Mouse (Mus musculus) splenic B cell, adult 2 months (primary cell): ENCODE measurements around the gene Mapk8ip2.

Experiments used
- DNase-seq: peaks from one replicate; pipeline ENCODE4 v3.0.0-alpha.2; 2011; ENCODE audit warnings: low read depth, low spot score
- H3K27me3 ChIP-seq: 2 replicates; pipeline ENCODE4 v1.6.1; 2012; ENCODE audit warnings: mild to moderate bottlenecking, low read length, moderate library complexity, mixed read lengths; ENCODE audit not compliant: control insufficient read depth, poor library complexity, insufficient read depth, severe bottlenecking
- H3K36me3 ChIP-seq: 2 replicates; pipeline ENCODE4 v1.6.1; 2012; ENCODE audit warnings: mild to moderate bottlenecking, low read length, moderate library complexity, mixed read lengths; ENCODE audit not compliant: control insufficient read depth, poor library complexity, insufficient read depth, severe bottlenecking

Gene Mapk8ip2

GRCm38 (mm10) chr15:89431271-89431670 lies 22.4 kb upstream of the Mapk8ip2 start:
- H3K27me3 ChIP-seq = no peaks in the 10 kb centered on the region
- H3K36me3 ChIP-seq = peaks cover 2% of the 10 kb centered on the region
- no peak for DNase-seq

- Histone ChIP-seq H3K27me3 (no peaks in the 10 kb centered on the region), H3K36me3 (peaks cover 1% of the 10 kb centered on the region)
- DNase-seq = no peak
These were observed 21.9 kb upstream of the Mapk8ip2 start for GRCm38 (mm10) chr15:89431806-89432205.

GRCm38 (mm10) chr15:89432946-89433345 lies 20.8 kb upstream of the Mapk8ip2 start:
- H3K36me3 ChIP-seq = no peaks in the 10 kb centered on the region; the same call in none of the 2 replicates
- no peaks in the 10 kb centered on the region for H3K27me3 ChIP-seq
- DNase-seq = no peak

GRCm38 (mm10) chr15:89434136-89434535 lies 19.6 kb upstream of the Mapk8ip2 start:
- DNase-seq = no peak
- H3K36me3 ChIP-seq = no peaks in the 10 kb centered on the region
- no peaks in the 10 kb centered on the region for H3K27me3 ChIP-seq

- no peak for DNase-seq
- Histone ChIP-seq H3K36me3 (no peaks in the 10 kb centered on the region), H3K27me3 (no peaks in the 10 kb centered on the region)
These were observed 17.8 kb upstream of the Mapk8ip2 start for GRCm38 (mm10) chr15:89435878-89436277.

GRCm38 (mm10) chr15:89442486-89443070 lies 11.1 kb upstream of the Mapk8ip2 start:
- H3K27me3 ChIP-seq = no peaks in the 10 kb centered on the region
- H3K36me3 ChIP-seq = no peaks in the 10 kb centered on the region
- no peak for DNase-seq

GRCm38 (mm10) chr15:89452906-89453864 lies 528 bp upstream of the Mapk8ip2 start:
- Histone ChIP-seq H3K27me3 (no peaks in the 10 kb centered on the region), H3K36me3 (no peaks in the 10 kb centered on the region)
- peak; percentile 67 for DNase-seq

- H3K36me3 ChIP-seq = no peaks in the 10 kb centered on the region
- no peak for DNase-seq
- no peaks in the 10 kb centered on the region for H3K27me3 ChIP-seq
These were observed 1.1 kb downstream of the Mapk8ip2 start for GRCm38 (mm10) chr15:89454857-89455256.

GRCm38 (mm10) chr15:89455642-89456041 lies 1.9 kb downstream of the Mapk8ip2 start:
- Histone ChIP-seq H3K27me3 (no peaks in the 10 kb centered on the region), H3K36me3 (no peaks in the 10 kb centered on the region)
- no peak for DNase-seq

GRCm38 (mm10) chr15:89458942-89459341 lies 5.2 kb downstream of the Mapk8ip2 start:
- peak; percentile 63 for DNase-seq
- H3K36me3 ChIP-seq = no peaks in the 10 kb centered on the region
- no peaks in the 10 kb centered on the region for H3K27me3 ChIP-seq

GRCm38 (mm10) chr15:89459821-89460220 lies 6.1 kb downstream of the Mapk8ip2 start:
- no peaks in the 10 kb centered on the region for H3K36me3 ChIP-seq
- no peaks in the 10 kb centered on the region for H3K27me3 ChIP-seq
- no peak for DNase-seq

GRCm38 (mm10) chr15:89460298-89460697 lies 6.6 kb downstream of the Mapk8ip2 start:
- Histone ChIP-seq H3K27me3 (no peaks in the 10 kb centered on the region), H3K36me3 (no peaks in the 10 kb centered on the region)
- no peak for DNase-seq

- H3K27me3 ChIP-seq = no peaks in the 10 kb centered on the region
- DNase-seq = no peak
- no peaks in the 10 kb centered on the region for H3K36me3 ChIP-seq
These were observed 7.6 kb downstream of the Mapk8ip2 start for GRCm38 (mm10) chr15:89461321-89461720.

GRCm38 (mm10) chr15:89462176-89462575 lies 8.5 kb downstream of the Mapk8ip2 start:
- Histone ChIP-seq H3K27me3 (no peaks in the 10 kb centered on the region), H3K36me3 (no peaks in the 10 kb centered on the region)
- no peak for DNase-seq
